In the genomic region with DNA sequence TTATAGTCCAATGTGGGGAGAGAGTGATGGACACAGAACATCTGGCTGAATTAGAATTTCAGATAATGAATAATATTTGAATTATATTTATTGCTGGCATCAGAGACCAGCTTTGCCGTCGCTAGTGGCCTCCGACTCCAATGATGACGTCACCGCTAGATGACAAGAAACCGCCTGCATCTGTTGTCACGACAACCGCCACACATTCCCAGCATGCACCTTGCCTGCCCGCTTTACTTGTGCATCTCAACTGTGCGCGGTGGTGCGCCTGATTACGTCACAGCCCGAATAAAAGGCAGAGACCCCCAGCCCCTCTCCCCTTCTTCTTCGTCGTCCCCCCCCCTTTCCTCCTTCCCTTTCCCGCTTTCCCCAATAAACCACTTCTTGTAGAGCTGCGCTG, we compare ENCODE assay signal across 15 mouse cellular contexts. TPM values are rescaled to one million over a fixed set of nuclear protein-coding genes. Genes with fewer than 3 reads are reported as not detected.
DNase-seq lines count a peak whose midpoint lies in the region; TF ChIP-seq lines count a peak whose summit lies in the region.
"Had no signal": no experiment of that assay in that cellular context is flagged by ENCODE, and none has a peak within 500 bp of the region (broad histone marks: within the 10 kb centered on the region; RNA-seq: fewer than 3 reads in every experiment).

No protein-coding gene starts in this region.

- no peak overlapping the region for H3K27ac ChIP-seq in left cerebral cortex, adult 2 months
- H3K27ac ChIP-seq: hindbrain, embryonic 14.5 days; limb, embryonic 12.5 days; liver, embryonic 15.5 days; midbrain, embryonic 15.5 days had no signal

- TF ChIP-seq CTCF in left cerebral cortex, adult 2 months (IDR thresholded peaks at IDR 0.05) = no peak

- peak; percentile 53 to 56 for DNase-seq in left cerebral cortex, adult 18-20 months (ENCODE audit: low spot score in 2 of 2)
- no peak for DNase-seq in left cerebral cortex, adult 11 months (ENCODE audit: low spot score)
- DNase-seq in cerebellum, postnatal 14 days = peak; percentile 63 to 74
- peak; percentile 35 to 51 for DNase-seq in left cerebral cortex, adult 2 months (ENCODE audit: extremely low spot score in 1 of 2, low spot score in 2 of 2)
- DNase-seq in right cerebral cortex, postnatal 36 days (ENCODE audit: low spot score in 2 of 2) = peak; percentile 51 to 66
- no peak for DNase-seq in heart, postnatal 36 days
- DNase-seq in adrenal gland, postnatal 4 days (ENCODE audit: low spot score in 2 of 2) = no peak
- DNase-seq: kidney, postnatal 4 days; lung, postnatal 36 days; thymus, adult 18-20 months had no signal

- no peak overlapping the region for H3K4me3 ChIP-seq in left cerebral cortex, adult 2 months
- H3K4me3 ChIP-seq: erythroblast, embryonic 14.5 days; limb, embryonic 12.5 days; liver, embryonic 15.5 days; midbrain, embryonic 15.5 days had no signal

- intact Hi-C loops in left cerebral cortex, adult 2 months (cut with DNase I) = no loop called here
- intact Hi-C loops in heart, postnatal 36 days (cut with DNase I) = no loop called here

RNA-seq across cellular contexts. Expression of a gene that starts 57.4 kb away (rescaled TPM):
- total RNA-seq in left cerebral cortex, adult 18-20 months (2021) = 10 to 100 TPM; 29.2 to 29.7 TPM
- total RNA-seq in left cerebral cortex, adult 2 months (2021) = 10 to 100 TPM; 26.6 to 28.4 TPM
- total RNA-seq in heart, postnatal 36 days (2021) = 10 to 100 TPM; 13.1 to 15.7 TPM
- total RNA-seq in adrenal gland, postnatal 4 days (2021) = 10 to 100 TPM; 25.6 to 26.9 TPM

Comparison
In these comparisons a context has a peak if more than half of its experiments do, and no peak if none do; other contexts are left out.
1. DNase-seq: peak in left cerebral cortex, adult 18-20 months (2 of 2), cerebellum, postnatal 14 days (2 of 2), left cerebral cortex, adult 2 months (2 of 2) and right cerebral cortex, postnatal 36 days (2 of 2); none in left cerebral cortex, adult 11 months (single experiment), heart, postnatal 36 days (0 of 2) and adrenal gland, postnatal 4 days (0 of 2).